Mouse (Mus musculus): ENCODE data around the gene Frat2. TPM values are rescaled to one million over a fixed set of nuclear protein-coding genes. Genes with fewer than 3 reads are reported as not detected.

Frat2 gene
- polyA plus RNA-seq, 1 experiment = 0.79 TPM

- no peaks in the 10 kb centered on the region for H3K79me2 ChIP-seq (ENCODE audit: control insufficient read depth, insufficient read depth)
- no peak overlapping the region for H3K4me3 ChIP-seq
- peaks cover 54% of the 10 kb centered on the region for H3K27me3 ChIP-seq (ENCODE audit: control insufficient read depth, insufficient read depth, insufficient read length)
- TF ChIP-seq REST (IDR thresholded peaks at IDR 0.05; ENCODE audit: insufficient read depth, insufficient read length) (no peak), POLR2A (IDR thresholded peaks at IDR 0.05; ENCODE audit: insufficient read length, low read depth) (no peak), MYOG (IDR thresholded peaks at IDR 0.05; ENCODE audit: control insufficient read depth in 1 of 3, insufficient read depth in 1 of 3, insufficient read length in 2 of 3, low read depth in 2 of 3) (no peak), MYOD1 (IDR thresholded peaks at IDR 0.05; ENCODE audit: control insufficient read depth in 1 of 3, insufficient read length in 2 of 3, low read depth in 2 of 3) (no peak), POLR2AphosphoS2 (IDR thresholded peaks at IDR 0.05; ENCODE audit: insufficient read length, low read depth) (no peak), SRF (IDR thresholded peaks at IDR 0.05; ENCODE audit: control insufficient read depth, insufficient read length, low read depth) (no peak), CEBPB (IDR thresholded peaks at IDR 0.05; ENCODE audit: insufficient read depth, poor library complexity, severe bottlenecking) (no peak), E2F4 (IDR thresholded peaks at IDR 0.05; ENCODE audit: insufficient read depth) (no peak), MAX (IDR thresholded peaks at IDR 0.05; ENCODE audit: low read depth) (no peak), TCF3 (IDR thresholded peaks at IDR 0.05; ENCODE audit: insufficient read length, low read depth) (no peak), TCF12 (IDR thresholded peaks at IDR 0.05; ENCODE audit: insufficient read depth, poor library complexity, severe bottlenecking) (no peak), USF1 (IDR thresholded peaks at IDR 0.05; ENCODE audit: low read depth) (no peak)
- no peak overlapping the region for H3ac ChIP-seq (ENCODE audit: control insufficient read depth, insufficient read length)
- no peaks in the 10 kb centered on the region for H3K36me3 ChIP-seq (ENCODE audit: control insufficient read depth, insufficient read depth)
- no peak overlapping the region for H3K4me2 ChIP-seq (ENCODE audit: low read depth)
Measured at GRCm38 (mm10) chr19:41837194-41837916, 10.6 kb downstream of the Frat2 start.

- TF ChIP-seq USF1 (IDR thresholded peaks at IDR 0.05; ENCODE audit: low read depth) (no peak), TCF12 (IDR thresholded peaks at IDR 0.05; ENCODE audit: insufficient read depth, poor library complexity, severe bottlenecking) (no peak), TCF3 (IDR thresholded peaks at IDR 0.05; ENCODE audit: insufficient read length, low read depth) (no peak), CEBPB (IDR thresholded peaks at IDR 0.05; ENCODE audit: insufficient read depth, poor library complexity, severe bottlenecking) (no peak), REST (IDR thresholded peaks at IDR 0.05; ENCODE audit: insufficient read depth, insufficient read length) (no peak), MYOG (IDR thresholded peaks at IDR 0.05; ENCODE audit: control insufficient read depth in 1 of 3, insufficient read depth in 1 of 3, insufficient read length in 2 of 3, low read depth in 2 of 3) (no peak)
- no peak overlapping the region for H3ac ChIP-seq (ENCODE audit: control insufficient read depth, insufficient read length)
- H3K36me3 ChIP-seq (ENCODE audit: control insufficient read depth, insufficient read depth) = no peaks in the 10 kb centered on the region
- H3K4me2 ChIP-seq (ENCODE audit: low read depth) = no peak overlapping the region
- H3K79me2 ChIP-seq (ENCODE audit: control insufficient read depth, insufficient read depth) = no peaks in the 10 kb centered on the region
- H3K4me3 ChIP-seq = no peak overlapping the region
- H3K27me3 ChIP-seq (ENCODE audit: control insufficient read depth, insufficient read depth, insufficient read length) = peaks cover 56% of the 10 kb centered on the region
Measured at GRCm38 (mm10) chr19:41836719-41837118, 11.2 kb downstream of the Frat2 start.

- H3K79me2 ChIP-seq (ENCODE audit: control insufficient read depth, insufficient read depth) = no peaks in the 10 kb centered on the region
- no peaks in the 10 kb centered on the region for H3K36me3 ChIP-seq (ENCODE audit: control insufficient read depth, insufficient read depth)
- H3K27me3 ChIP-seq (ENCODE audit: control insufficient read depth, insufficient read depth, insufficient read length) = peaks cover 58% of the 10 kb centered on the region
- H3K4me3 ChIP-seq = no peak overlapping the region
- no peak overlapping the region for H3K4me2 ChIP-seq (ENCODE audit: low read depth)
- TF ChIP-seq TCF3 (IDR thresholded peaks at IDR 0.05; ENCODE audit: insufficient read length, low read depth) (no peak), MYOD1 (IDR thresholded peaks at IDR 0.05; ENCODE audit: control insufficient read depth in 1 of 3, insufficient read length in 2 of 3, low read depth in 2 of 3) (no peak), POLR2AphosphoS2 (IDR thresholded peaks at IDR 0.05; ENCODE audit: insufficient read length, low read depth) (no peak), MAX (IDR thresholded peaks at IDR 0.05; ENCODE audit: low read depth) (no peak), SRF (IDR thresholded peaks at IDR 0.05; ENCODE audit: control insufficient read depth, insufficient read length, low read depth) (no peak), POLR2A (IDR thresholded peaks at IDR 0.05; ENCODE audit: insufficient read length, low read depth) (no peak), TCF12 (IDR thresholded peaks at IDR 0.05; ENCODE audit: insufficient read depth, poor library complexity, severe bottlenecking) (no peak), MYOG (IDR thresholded peaks at IDR 0.05; ENCODE audit: control insufficient read depth in 1 of 3, insufficient read depth in 1 of 3, insufficient read length in 2 of 3, low read depth in 2 of 3) (no peak), REST (IDR thresholded peaks at IDR 0.05; ENCODE audit: insufficient read depth, insufficient read length) (no peak), USF1 (IDR thresholded peaks at IDR 0.05; ENCODE audit: low read depth) (no peak), CEBPB (IDR thresholded peaks at IDR 0.05; ENCODE audit: insufficient read depth, poor library complexity, severe bottlenecking) (no peak), E2F4 (IDR thresholded peaks at IDR 0.05; ENCODE audit: insufficient read depth) (no peak)
- no peak overlapping the region for H3ac ChIP-seq (ENCODE audit: control insufficient read depth, insufficient read length)
Measured at GRCm38 (mm10) chr19:41835816-41836215, 12.1 kb downstream of the Frat2 start.

- Histone ChIP-seq H3K36me3 (ENCODE audit: control insufficient read depth, insufficient read depth) (no peaks in the 10 kb centered on the region), H3K27me3 (ENCODE audit: control insufficient read depth, insufficient read depth, insufficient read length) (peaks cover 60% of the 10 kb centered on the region), H3ac (ENCODE audit: control insufficient read depth, insufficient read length) (no peak overlapping the region), H3K4me3 (no peak overlapping the region), H3K79me2 (ENCODE audit: control insufficient read depth, insufficient read depth) (no peaks in the 10 kb centered on the region), H3K4me2 (ENCODE audit: low read depth) (no peak overlapping the region)
- TF ChIP-seq USF1 (IDR thresholded peaks at IDR 0.05; ENCODE audit: low read depth) (no peak), MYOD1 (IDR thresholded peaks at IDR 0.05; ENCODE audit: control insufficient read depth in 1 of 3, insufficient read length in 2 of 3, low read depth in 2 of 3) (no peak), SRF (IDR thresholded peaks at IDR 0.05; ENCODE audit: control insufficient read depth, insufficient read length, low read depth) (no peak), TCF12 (IDR thresholded peaks at IDR 0.05; ENCODE audit: insufficient read depth, poor library complexity, severe bottlenecking) (no peak), MYOG (IDR thresholded peaks at IDR 0.05; ENCODE audit: control insufficient read depth in 1 of 3, insufficient read depth in 1 of 3, insufficient read length in 2 of 3, low read depth in 2 of 3) (no peak), MAX (IDR thresholded peaks at IDR 0.05; ENCODE audit: low read depth) (no peak), E2F4 (IDR thresholded peaks at IDR 0.05; ENCODE audit: insufficient read depth) (no peak), CEBPB (IDR thresholded peaks at IDR 0.05; ENCODE audit: insufficient read depth, poor library complexity, severe bottlenecking) (no peak), TCF3 (IDR thresholded peaks at IDR 0.05; ENCODE audit: insufficient read length, low read depth) (no peak), REST (IDR thresholded peaks at IDR 0.05; ENCODE audit: insufficient read depth, insufficient read length) (no peak), POLR2AphosphoS2 (IDR thresholded peaks at IDR 0.05; ENCODE audit: insufficient read length, low read depth) (no peak), POLR2A (IDR thresholded peaks at IDR 0.05; ENCODE audit: insufficient read length, low read depth) (no peak)
Measured at GRCm38 (mm10) chr19:41835407-41835806, 12.5 kb downstream of the Frat2 start.

All from myocyte (in vitro differentiated cells).